Mouse (Mus musculus): ENCODE measurements at regions not wholly inside any gene's neighbourhood (a gene's known extent, or its start where the extent isn't known, plus 50 kb on each side); places are given as distances from the start of the nearest gene placed in this dataset.

- DNase-seq (ENCODE audit: low read depth, low spot score), result no peak
Measured at GRCm38 (mm10) chr2:147814231-147814630, 232.5 kb downstream of the Foxa2 start.

GRCm38 (mm10) chr2:147813516-147813915 is 233.3 kb downstream of the Foxa2 start:
- DNase-seq (ENCODE audit: low read depth, low spot score), result no peak

- peak; percentile 9 for DNase-seq (ENCODE audit: low read depth, low spot score)
Measured at GRCm38 (mm10) chr2:147808036-147808675, 238.6 kb downstream of the Foxa2 start.

GRCm38 (mm10) chr2:147803102-147803501 is 243.7 kb downstream of the Foxa2 start:
- no peak for DNase-seq (ENCODE audit: low read depth, low spot score)

- DNase-seq (ENCODE audit: low read depth, low spot score), result no peak
Measured at GRCm38 (mm10) chr2:147791434-147791833, 255.3 kb downstream of the Foxa2 start.

- DNase-seq (ENCODE audit: low read depth, low spot score), result no peak
Measured at GRCm38 (mm10) chr2:147789877-147790276, 256.9 kb downstream of the Foxa2 start.

GRCm38 (mm10) chr2:147789268-147789667 is 257.5 kb downstream of the Foxa2 start:
- peak; percentile 13 for DNase-seq (ENCODE audit: low read depth, low spot score)

- DNase-seq (ENCODE audit: low read depth, low spot score), result no peak
Measured at GRCm38 (mm10) chr2:147788001-147788400, 258.8 kb downstream of the Foxa2 start.

GRCm38 (mm10) chr2:147782496-147782895 is 264.3 kb downstream of the Foxa2 start:
- DNase-seq (ENCODE audit: low read depth, low spot score), result no peak

GRCm38 (mm10) chr2:147776316-147776715 is 270.5 kb downstream of the Foxa2 start:
- DNase-seq (ENCODE audit: low read depth, low spot score), result no peak

- no peak for DNase-seq (ENCODE audit: low read depth, low spot score)
Measured at GRCm38 (mm10) chr2:147772579-147772978, 274.2 kb downstream of the Foxa2 start.

- DNase-seq (ENCODE audit: low read depth, low spot score), result no peak
Measured at GRCm38 (mm10) chr2:147753089-147753488, 293.7 kb downstream of the Foxa2 start.

GRCm38 (mm10) chr2:147751831-147752230 is 294.9 kb downstream of the Foxa2 start:
- DNase-seq (ENCODE audit: low read depth, low spot score), result no peak

GRCm38 (mm10) chr2:147748006-147748405 is 298.8 kb downstream of the Foxa2 start:
- no peak for DNase-seq (ENCODE audit: low read depth, low spot score)

GRCm38 (mm10) chr2:147743908-147744307 is 302.9 kb downstream of the Foxa2 start:
- DNase-seq (ENCODE audit: low read depth, low spot score), result no peak

- peak; percentile 22 for DNase-seq (ENCODE audit: low read depth, low spot score)
Measured at GRCm38 (mm10) chr2:147738307-147738872, 308.4 kb downstream of the Foxa2 start.

- DNase-seq (ENCODE audit: low read depth, low spot score), result no peak
Measured at GRCm38 (mm10) chr2:147727396-147727795, 319.4 kb downstream of the Foxa2 start.

- no peak for DNase-seq (ENCODE audit: low read depth, low spot score)
Measured at GRCm38 (mm10) chr2:147718936-147719335, 327.8 kb downstream of the Foxa2 start.

GRCm38 (mm10) chr2:147717484-147717947 is 329.3 kb downstream of the Foxa2 start:
- no peak for DNase-seq (ENCODE audit: low read depth, low spot score)

- DNase-seq (ENCODE audit: low read depth, low spot score), result no peak
Measured at GRCm38 (mm10) chr2:147715791-147716190, 331.0 kb downstream of the Foxa2 start.

- no peak for DNase-seq (ENCODE audit: low read depth, low spot score)
Measured at GRCm38 (mm10) chr2:147710593-147711265, 336.0 kb downstream of the Foxa2 start.

- no peak for DNase-seq (ENCODE audit: low read depth, low spot score)
Measured at GRCm38 (mm10) chr2:147709799-147710198, 337.0 kb downstream of the Foxa2 start.

- no peak for DNase-seq (ENCODE audit: low read depth, low spot score)
Measured at GRCm38 (mm10) chr2:147707156-147707555, 339.6 kb downstream of the Foxa2 start.
